Mouse (Mus musculus) right cerebral cortex, adult 18-20 months (tissue): ENCODE data around the gene Zc3h4.
"Not testable (repeated sequence)": the region's sequence is repeated elsewhere in the genome, so short reads cannot be mapped to it uniquely, and the experiment has no call there.

Experiments
- DNase-seq: peaks from one replicate; pipeline ENCODE4 v3.0.0; 2022; ENCODE audit warnings: mixed read lengths

Gene Zc3h4

GRCm38 (mm10) chr7:16400689-16401611 is at the start of gene Zc3h4:
Gene Zc3h4, plus strand, starts transcription at chr7:16400910.
- DNase-seq = peak; percentile 85

DNA sequence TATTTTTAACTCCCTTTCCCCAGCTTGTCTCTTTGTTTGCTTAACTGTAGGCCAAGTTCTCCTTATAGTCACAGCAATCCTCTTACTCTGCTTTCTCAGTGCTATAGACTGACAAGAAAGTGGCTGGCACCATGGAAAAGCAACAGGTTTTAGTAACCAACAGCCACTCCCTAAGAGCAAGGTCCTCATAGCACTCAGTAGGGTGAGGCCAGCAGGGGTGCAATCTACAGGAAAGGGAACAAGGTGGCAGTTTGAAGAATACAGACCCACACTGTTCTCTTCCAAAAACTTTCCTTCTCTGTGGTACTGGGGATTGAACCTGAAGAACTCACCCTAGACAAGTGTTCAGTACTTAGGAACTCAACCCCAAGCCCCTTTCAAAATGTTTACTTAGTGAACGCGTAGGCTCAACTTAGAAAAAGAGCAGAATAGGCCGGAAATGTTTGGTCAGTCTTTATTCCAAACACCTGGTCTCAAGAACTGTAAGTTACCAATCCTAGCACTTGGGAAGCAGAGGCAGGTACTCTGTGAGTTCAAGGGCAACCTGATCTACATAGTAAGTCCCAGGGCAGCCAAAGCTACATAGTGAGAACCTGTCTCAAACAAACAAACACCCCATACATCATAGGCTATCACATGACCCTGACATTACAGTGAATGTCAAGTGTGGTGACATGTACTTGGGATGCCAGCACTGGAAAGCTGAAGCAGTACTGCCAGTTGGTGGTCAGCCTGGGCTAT is 44.7 kb upstream of the Zc3h4 start:
- DNase-seq = no peak

- no peak for DNase-seq
Measured at GRCm38 (mm10) chr7:16357602-16358001, 43.1 kb upstream of the Zc3h4 start.

DNA sequence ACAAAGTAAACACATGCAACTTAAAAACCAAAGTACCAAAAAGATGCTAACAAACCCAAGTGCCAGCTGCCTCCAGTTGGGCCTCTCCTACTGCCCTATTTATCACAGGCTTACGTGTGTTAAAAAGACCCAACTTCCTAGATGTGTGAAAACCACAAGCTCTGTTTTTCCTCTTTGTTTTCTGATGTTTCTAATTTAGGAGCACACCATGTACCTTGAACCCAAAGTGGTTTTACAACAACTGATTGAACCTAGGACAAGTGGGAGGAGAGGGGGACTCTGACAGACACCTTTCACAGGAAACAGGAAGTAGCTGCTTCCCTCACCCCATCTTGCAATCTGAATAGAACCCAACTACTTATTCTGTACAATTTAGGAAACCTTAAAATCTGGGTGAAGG is 36.4 kb upstream of the Zc3h4 start:
- no peak for DNase-seq

GRCm38 (mm10) chr7:16364901-16365500 is 35.7 kb upstream of the Zc3h4 start:
- DNase-seq = no peak

DNA sequence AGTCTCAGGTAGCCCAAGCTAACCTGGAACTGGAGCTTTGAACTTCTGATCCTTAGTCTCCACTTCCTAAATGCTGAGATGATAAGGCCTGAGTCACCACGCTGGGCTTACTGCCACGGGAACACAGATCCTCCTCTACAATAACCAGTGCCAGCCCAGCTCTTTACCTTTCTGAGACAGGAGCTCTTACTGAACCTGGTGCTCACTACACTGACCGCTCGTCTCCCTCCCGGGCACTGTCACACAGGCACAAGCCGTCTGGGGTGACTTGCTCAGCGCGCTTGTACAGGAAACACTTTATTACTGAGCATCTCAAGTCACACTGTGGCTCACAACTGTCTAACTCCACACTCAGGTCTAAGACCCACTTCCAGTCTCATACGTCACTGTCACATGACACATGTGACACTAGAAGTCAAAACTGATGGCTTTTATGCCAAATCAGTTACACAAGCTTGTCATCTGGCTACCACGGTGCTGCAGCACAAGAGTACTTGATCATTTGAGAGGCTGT is 34.5 kb upstream of the Zc3h4 start:
- no peak for DNase-seq

- no peak for DNase-seq
Measured at GRCm38 (mm10) chr7:16366669-16367068, 34.0 kb upstream of the Zc3h4 start.

- no peak for DNase-seq
Measured at GRCm38 (mm10) chr7:16368835-16369234, 31.9 kb upstream of the Zc3h4 start.

DNA sequence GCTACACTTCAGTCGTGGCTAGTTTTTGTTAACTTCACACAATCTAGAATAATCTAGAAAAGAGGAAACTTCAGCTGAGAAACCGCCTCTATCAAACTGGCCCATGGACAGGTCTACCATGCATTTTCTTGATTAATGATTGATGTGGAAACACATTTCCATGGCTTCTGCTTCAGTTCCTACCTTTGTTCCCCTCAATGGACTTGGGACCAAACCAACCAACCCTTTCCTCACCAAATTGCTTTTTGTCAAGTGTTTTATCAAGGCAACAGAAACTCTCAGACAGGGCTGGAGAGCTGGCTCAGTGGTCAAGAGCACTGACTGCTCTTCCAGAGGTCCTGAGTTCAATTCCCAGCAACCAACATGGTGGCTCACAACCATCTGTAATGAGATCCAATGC is 30.1 kb upstream of the Zc3h4 start:
- no peak for DNase-seq

GRCm38 (mm10) chr7:16373719-16374118 is 27.0 kb upstream of the Zc3h4 start:
- no peak for DNase-seq

DNA sequence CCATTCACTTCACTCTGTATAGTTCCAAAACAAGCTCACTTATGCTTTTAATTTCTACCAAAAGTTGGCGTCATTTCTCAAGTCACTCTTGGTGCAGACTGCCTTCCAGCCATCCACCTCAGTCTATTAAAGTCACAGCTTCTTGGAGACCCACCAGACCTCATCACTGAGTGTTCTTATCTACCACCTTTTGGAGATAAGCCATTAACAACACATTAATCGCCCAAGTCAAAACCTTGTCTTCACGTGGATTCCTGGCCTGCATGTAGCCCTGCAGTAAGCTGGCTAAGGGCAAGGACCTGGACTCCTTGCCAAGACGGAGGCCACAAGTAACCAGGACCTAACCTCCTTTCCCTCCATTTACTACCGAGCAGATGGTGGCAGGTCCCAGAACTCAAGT is 25.7 kb upstream of the Zc3h4 start:
- no peak for DNase-seq

DNA sequence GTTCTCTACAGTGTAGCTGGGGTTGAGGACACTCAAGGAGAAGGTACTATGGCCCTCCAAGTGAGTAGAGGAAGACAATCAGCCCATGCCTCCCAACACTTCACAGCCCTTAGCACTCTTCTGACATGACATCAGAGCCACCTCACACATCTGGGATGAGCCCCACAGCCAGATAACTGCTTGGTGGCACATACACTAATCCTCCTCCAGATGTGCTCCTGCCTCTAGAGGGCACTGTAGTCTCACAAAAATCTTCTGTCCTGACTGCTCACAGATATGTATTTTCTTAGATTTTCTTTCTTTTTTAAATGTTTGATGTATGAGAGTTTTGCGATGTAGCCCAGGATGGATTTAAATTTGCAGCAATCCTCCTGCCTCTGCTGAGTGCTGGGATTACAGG is 24.2 kb upstream of the Zc3h4 start:
- DNase-seq = peak; percentile 31

- peak; percentile 98 for DNase-seq
Measured at GRCm38 (mm10) chr7:16387160-16388041, 13.3 kb upstream of the Zc3h4 start, which contains the start of gene Sae1. Gene Sae1, minus strand, starts transcription at chr7:16387806.

GRCm38 (mm10) chr7:16389942-16390341 is 10.8 kb upstream of the Zc3h4 start:
- not testable (repeated sequence) for DNase-seq

DNA sequence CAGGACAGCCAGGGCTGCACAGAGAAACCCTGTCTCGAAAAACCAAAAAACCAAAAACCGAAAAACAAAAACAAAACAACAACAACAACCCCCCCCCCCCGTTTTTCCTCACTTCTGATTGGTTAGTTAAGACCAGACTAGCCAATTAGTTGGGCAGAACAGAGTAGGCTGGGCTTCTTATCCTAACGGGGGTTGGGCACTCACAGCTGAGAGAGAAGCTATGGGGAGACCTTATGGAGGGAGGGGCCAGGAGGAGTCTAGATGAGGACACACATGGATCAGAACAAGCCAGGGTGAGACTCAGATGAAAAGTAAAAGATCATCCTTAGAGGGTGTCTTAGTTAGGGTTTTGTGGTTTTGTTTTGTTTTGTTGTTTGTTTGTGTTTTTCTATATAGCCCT is 7.8 kb upstream of the Zc3h4 start:
- DNase-seq = no peak

GRCm38 (mm10) chr7:16395944-16396343 is 4.8 kb upstream of the Zc3h4 start:
- peak; percentile 42 for DNase-seq

- DNase-seq = no peak
Measured at GRCm38 (mm10) chr7:16397465-16397864, 3.2 kb upstream of the Zc3h4 start.

- DNase-seq = no peak
Measured at GRCm38 (mm10) chr7:16398387-16399050, 2.2 kb upstream of the Zc3h4 start.

- DNase-seq = peak; percentile 93
Measured at GRCm38 (mm10) chr7:16399098-16399819, 1.5 kb upstream of the Zc3h4 start.

GRCm38 (mm10) chr7:16399820-16400688 is 656 bp upstream of the Zc3h4 start:
- DNase-seq = peak; percentile 99
